Mouse (Mus musculus) embryonic facial prominence, embryonic 14.5 days (tissue): ENCODE measurements at regions not wholly inside any gene's neighbourhood (a gene's known extent, or its start where the extent isn't known, plus 50 kb on each side); places are given as distances from the start of the nearest gene placed in this dataset.

ENCODE experiments used
- ATAC-seq: fragments of 200-750 bp; cut with Nextera tagmentation; 2 replicates; pipeline ENCODE4 v1.8.0; 2017; ENCODE audit warnings: low read depth, moderate number of reproducible peaks, moderate TSS enrichment
- DNase-seq: peaks from one replicate; pipeline ENCODE4 v3.0.0-alpha.2; 2015; ENCODE audit warnings: low spot score
- H3K27ac ChIP-seq: fragments of 300-500 bp; sonication (generic); replicated peaks from 2 replicates; pipeline ENCODE4 v1.5.1; 2014; ENCODE audit warnings: low read depth, mild to moderate bottlenecking, low read length, moderate library complexity
- H3K27me3 ChIP-seq: fragments of 300-500 bp; sonication (generic); replicated peaks from 2 replicates; pipeline ENCODE4 v1.6.1; 2014; ENCODE audit warnings: low read length; ENCODE audit not compliant: control insufficient read depth, insufficient read depth
- H3K36me3 ChIP-seq: fragments of 300-500 bp; sonication (generic); 2 replicates; pipeline ENCODE4 v1.6.1; 2014; ENCODE audit warnings: low read length, mixed read lengths; ENCODE audit not compliant: control insufficient read depth, insufficient read depth
- H3K4me1 ChIP-seq: fragments of 300-500 bp; sonication (generic); 2 replicates; pipeline ENCODE4 v1.6.1; 2014; ENCODE audit warnings: antibody characterized with exemption, low read length; ENCODE audit not compliant: control insufficient read depth, insufficient read depth
- H3K4me2 ChIP-seq: fragments of 300-500 bp; sonication (generic); 2 replicates; pipeline ENCODE4 v1.6.1; 2014; ENCODE audit warnings: low read depth, mild to moderate bottlenecking, low read length, moderate library complexity, mixed read lengths
- H3K4me3 ChIP-seq: fragments of 300-500 bp; sonication (generic); 2 replicates; pipeline ENCODE4 v1.5.1; 2014; ENCODE audit warnings: low read depth, mild to moderate bottlenecking, low read length
- H3K9ac ChIP-seq: fragments of 300-500 bp; sonication (generic); 2 replicates; pipeline ENCODE4 v1.6.1; 2014; ENCODE audit warnings: low read depth, mild to moderate bottlenecking, low read length, moderate library complexity, mixed read lengths
- H3K9me3 ChIP-seq: fragments of 300-500 bp; sonication (generic); 2 replicates; pipeline ENCODE4 v1.6.1; 2016; ENCODE audit warnings: low read length; ENCODE audit not compliant: control insufficient read depth
- WGBS: fragments of 180-500 bp; shearing (Covaris S2); extraction: QIAGEN DNeasy Blood & Tissue Kit; methylation state at CpG from one replicate; pipeline ENCODE4 v1.1.7; 2014; 5-methylcytosine and 5-hydroxymethylcytosine counted together

DNA sequence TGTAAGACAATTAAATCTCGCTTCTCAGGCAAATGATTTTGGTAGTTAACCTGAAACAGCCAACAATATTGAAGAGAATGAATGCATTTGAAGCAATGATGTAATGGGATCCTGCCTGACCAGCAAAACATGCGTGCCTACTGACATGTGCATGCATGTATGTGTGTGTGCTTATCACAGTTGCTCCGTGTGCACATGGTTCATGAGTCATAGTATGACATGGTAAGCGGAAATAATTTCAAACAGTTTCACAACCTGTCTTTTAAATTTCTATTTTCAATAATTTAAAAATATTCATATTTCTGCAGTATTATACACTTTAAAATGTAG is 436.8 kb upstream of the Ccnh start:
- WGBS = 68% methylated on average over 4 of the region's 4 CpGs
- H3K4me2 ChIP-seq = no peak overlapping the region
- DNase-seq (no peak), ATAC-seq (no peak)
- 0 out of 2 replicates have a peak, but pooled peaks cover 5% of the 10 kb centered on the region for H3K27me3 ChIP-seq
- no peak overlapping the region for H3K27ac ChIP-seq
- H3K4me1 ChIP-seq = no peaks in the 10 kb centered on the region
- no peak overlapping the region for H3K9ac ChIP-seq
- H3K36me3 ChIP-seq = no peaks in the 10 kb centered on the region
- no peak overlapping the region for H3K4me3 ChIP-seq
- H3K9me3 ChIP-seq = no peaks in the 10 kb centered on the region

DNA sequence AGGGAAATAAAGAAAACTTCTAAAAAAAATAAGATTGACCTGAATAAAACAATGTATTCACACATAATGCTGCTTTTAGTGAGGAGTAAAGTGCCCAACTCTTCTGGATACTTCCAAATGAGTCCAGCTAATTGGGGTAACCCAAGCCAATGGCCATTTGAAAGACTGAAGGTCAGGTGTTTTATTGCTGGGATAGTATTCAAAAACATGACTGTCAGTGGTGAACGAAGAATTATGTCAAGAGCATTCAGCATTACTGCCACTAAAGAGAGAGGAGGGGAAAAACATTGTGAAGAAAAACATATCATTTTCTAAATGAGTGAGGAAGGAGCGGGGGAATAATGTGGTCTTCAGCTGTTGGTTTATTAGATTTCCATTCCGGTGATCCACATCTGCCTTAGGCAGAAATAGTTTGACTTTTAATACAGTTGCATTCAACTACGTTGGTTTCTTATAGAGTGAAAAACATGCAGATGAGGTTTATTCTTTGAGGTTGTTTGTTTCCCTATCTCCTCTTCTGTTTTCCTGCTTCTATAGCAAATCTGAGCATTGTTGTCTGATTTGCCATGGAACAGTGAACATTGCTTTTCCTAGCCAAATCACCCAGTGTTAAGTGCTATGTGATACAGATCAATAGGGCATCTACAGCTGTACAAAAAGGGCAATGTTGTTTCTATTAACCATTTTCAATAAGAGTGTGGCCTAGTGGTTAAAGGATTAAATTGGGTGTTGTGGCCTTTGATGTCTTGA is 435.3 kb upstream of the Ccnh start:
- H3K27ac ChIP-seq = no peak overlapping the region
- no peaks in the 10 kb centered on the region for H3K9me3 ChIP-seq
- no peaks in the 10 kb centered on the region for H3K4me1 ChIP-seq
- no peak overlapping the region for H3K4me3 ChIP-seq
- WGBS = 82% methylated on average over 4 of the region's 4 CpGs
- H3K27me3 ChIP-seq = 0 out of 2 replicates have a peak, but pooled peaks cover 5% of the 10 kb centered on the region
- no peak overlapping the region for H3K4me2 ChIP-seq
- H3K9ac ChIP-seq = no peak overlapping the region
- no peak for ATAC-seq
- DNase-seq = no peak
- no peaks in the 10 kb centered on the region for H3K36me3 ChIP-seq

DNA sequence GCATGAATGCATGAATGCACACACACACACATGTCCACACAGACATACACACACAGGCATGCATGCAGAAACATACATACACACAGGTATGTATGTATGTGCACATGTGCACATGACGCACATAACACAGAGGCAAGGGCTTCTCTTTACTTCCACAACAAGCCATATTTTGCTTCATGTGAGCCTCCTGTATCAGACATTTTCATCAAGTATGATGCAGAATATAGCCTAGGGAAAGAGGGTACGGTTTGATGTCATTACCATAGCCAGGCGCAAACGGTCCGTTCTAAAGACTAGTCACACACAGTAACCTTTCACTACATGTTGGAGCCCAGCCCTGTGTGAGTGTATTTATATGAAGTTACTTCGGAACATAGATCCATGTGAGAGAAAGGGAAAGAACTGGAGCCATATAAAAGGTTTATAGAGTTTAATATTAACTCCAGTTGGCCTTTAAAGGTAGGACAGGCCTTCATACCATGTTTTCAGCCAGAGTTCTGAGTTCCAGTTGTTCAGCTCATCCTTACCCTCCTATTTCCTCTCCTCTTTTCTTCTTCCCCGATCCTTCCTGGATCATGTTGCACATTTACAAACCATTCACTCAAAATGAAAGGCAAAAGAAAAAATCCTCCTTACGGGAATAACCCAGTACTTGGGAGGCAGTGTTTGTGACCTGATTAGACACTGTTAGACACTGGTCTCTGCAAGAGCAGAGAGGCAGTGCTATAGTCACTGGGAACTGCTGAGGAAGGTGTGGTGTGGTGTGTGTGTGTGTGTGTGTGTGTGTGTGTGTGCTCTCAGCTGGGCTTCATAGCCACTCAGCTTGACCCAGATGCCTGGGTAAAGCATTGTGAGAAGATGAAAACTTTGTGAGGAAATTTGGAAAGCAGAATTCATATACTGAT is 434.1 kb upstream of the Ccnh start:
- WGBS = 80% methylated on average over 8 of the region's 8 CpGs
- H3K9me3 ChIP-seq = no peaks in the 10 kb centered on the region

DNA sequence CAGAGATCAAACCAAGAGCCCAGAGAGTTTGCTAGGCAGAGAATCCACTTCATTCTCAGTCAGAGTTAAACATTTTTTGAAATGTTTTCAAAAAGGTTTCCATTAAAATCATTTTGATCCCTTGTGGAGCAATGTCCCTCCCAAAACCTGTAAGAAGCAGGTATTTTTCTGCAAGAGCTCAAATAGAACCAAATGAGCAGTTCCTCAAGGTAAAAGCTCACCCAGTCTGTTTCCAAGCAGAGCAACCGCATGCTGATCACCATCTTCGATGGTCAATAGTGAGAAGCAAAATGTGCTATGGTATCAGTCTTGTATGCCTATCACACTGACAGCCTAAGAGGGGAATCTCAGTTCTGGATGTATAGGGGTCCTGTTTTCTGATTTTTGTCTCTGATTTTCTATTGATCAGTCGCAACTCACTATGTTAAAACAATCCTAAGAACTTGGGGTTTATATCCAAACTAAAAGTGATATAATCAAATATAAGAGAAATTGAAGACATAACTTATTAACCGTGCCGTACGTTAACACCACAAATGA is 432.3 kb upstream of the Ccnh start:
- H3K9ac ChIP-seq = no peak overlapping the region
- ATAC-seq (no peak), DNase-seq (no peak)
- H3K27me3 ChIP-seq = 0 out of 2 replicates have a peak, but pooled peaks cover 5% of the 10 kb centered on the region
- H3K4me1 ChIP-seq = no peaks in the 10 kb centered on the region
- H3K4me2 ChIP-seq = no peak overlapping the region
- 88% methylated on average over 6 of the region's 6 CpGs for WGBS
- H3K4me3 ChIP-seq = no peak overlapping the region
- H3K36me3 ChIP-seq = no peaks in the 10 kb centered on the region
- H3K9me3 ChIP-seq = no peaks in the 10 kb centered on the region
- H3K27ac ChIP-seq = no peak overlapping the region

More for the DNA sequence above, 434.1 kb upstream of the Ccnh start:
- Histone ChIP-seq H3K4me1 (no peaks in the 10 kb centered on the region), H3K4me2 (no peak overlapping the region), H3K4me3 (no peak overlapping the region), H3K36me3 (no peaks in the 10 kb centered on the region), H3K27me3 (0 out of 2 replicates have a peak, but pooled peaks cover 5% of the 10 kb centered on the region), H3K27ac (no peak overlapping the region), H3K9ac (no peak overlapping the region)
- DNase-seq = no peak
- no peak for ATAC-seq

DNA sequence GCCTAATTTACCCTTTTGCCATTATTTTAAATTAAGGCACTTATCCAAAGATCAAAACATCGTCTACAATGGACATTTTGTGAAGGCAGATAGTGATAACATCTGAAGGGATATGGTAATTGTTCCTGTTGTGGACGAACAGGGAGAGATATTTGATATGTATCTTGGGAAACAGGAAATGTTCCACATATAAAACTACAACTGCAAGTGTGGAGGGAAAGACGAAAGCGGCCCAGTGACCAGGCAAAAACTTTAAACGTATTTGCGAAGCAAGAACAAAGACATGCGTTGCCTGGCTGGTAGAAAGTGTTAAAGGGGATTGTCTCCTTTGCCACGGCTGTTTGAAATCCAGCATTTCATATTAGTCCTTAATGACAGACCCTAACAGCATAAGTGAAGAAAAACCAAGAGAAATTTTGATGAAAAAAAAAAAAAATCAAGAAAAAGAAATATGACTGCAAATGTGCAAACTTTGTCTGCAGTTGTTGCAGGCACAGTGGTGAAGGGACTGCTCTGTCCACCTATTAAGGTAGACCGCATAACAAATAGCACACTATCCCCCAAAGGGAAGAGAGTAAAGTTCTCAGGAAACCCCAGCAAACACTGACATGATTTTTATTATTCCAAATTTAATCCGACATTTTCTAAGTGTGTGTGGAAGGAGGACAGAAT is 431.2 kb upstream of the Ccnh start:
- H3K27ac ChIP-seq = no peak overlapping the region
- ATAC-seq = peak; percentile 33; the same call in 1 of the 2 replicates
- H3K9me3 ChIP-seq = no peaks in the 10 kb centered on the region
- H3K4me1 ChIP-seq = no peaks in the 10 kb centered on the region
- no peak overlapping the region for H3K4me3 ChIP-seq
- DNase-seq = no peak
- no peaks in the 10 kb centered on the region for H3K36me3 ChIP-seq
- 0 out of 2 replicates have a peak, but pooled peaks cover 5% of the 10 kb centered on the region for H3K27me3 ChIP-seq
- 37% methylated on average over 10 of the region's 10 CpGs for WGBS
- H3K9ac ChIP-seq = no peak overlapping the region
- 0 out of 2 replicates have a peak overlapping the region, but pooled peaks have one; percentile 32 for H3K4me2 ChIP-seq

DNA sequence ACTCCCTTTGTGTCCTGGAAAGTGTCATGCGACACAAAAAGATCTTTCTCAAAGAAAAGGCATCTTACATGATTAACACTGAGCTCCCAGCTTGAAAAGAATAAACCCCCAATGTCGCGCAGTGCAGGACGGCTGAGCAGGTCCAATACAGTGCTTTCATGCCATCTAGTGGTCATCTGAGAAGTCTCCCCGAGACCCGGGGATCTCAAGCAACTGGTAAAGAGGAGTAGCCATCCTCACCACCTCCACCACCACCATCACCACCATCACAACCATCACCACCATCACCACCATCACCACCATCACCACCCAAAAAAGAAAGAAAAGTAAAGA is 430.7 kb upstream of the Ccnh start:
- under 1% methylated on average over 6 of the region's 6 CpGs for WGBS
- H3K27me3 ChIP-seq = 0 out of 2 replicates have a peak, but pooled peaks cover 5% of the 10 kb centered on the region
- no peak overlapping the region for H3K4me3 ChIP-seq
- H3K27ac ChIP-seq = no peak overlapping the region
- ATAC-seq (peak; percentile 94), DNase-seq (peak; percentile 87)
- H3K36me3 ChIP-seq = no peaks in the 10 kb centered on the region
- H3K4me1 ChIP-seq = no peaks in the 10 kb centered on the region
- no peak overlapping the region for H3K9ac ChIP-seq
- 0 out of 2 replicates have a peak overlapping the region, but pooled peaks have one; percentile 32 for H3K4me2 ChIP-seq
- no peaks in the 10 kb centered on the region for H3K9me3 ChIP-seq

DNA sequence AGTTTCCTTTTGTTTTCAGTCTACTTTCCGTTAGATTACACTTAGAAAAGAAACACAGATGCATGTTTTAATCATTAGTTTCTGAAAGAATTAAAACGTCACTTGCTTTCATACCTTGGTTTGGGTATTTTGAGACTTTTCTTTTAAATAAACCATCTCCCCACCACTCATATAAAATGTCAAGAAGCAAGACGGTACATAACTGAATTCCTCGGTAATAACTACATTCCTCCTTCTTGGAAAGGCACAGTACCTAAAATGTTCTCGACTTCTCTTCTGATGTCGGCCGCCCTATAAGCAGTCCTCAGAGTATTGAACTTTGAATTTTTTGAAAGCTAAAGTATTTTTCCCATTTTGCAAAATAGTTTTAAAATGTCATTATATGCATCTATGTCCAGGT is 430.1 kb upstream of the Ccnh start:
- no peak for ATAC-seq
- Histone ChIP-seq H3K9me3 (no peaks in the 10 kb centered on the region), H3K4me2 (no peak overlapping the region), H3K36me3 (no peaks in the 10 kb centered on the region), H3K4me1 (no peaks in the 10 kb centered on the region), H3K27ac (no peak overlapping the region), H3K4me3 (no peak overlapping the region), H3K27me3 (0 out of 2 replicates have a peak, but pooled peaks cover 5% of the 10 kb centered on the region), H3K9ac (no peak overlapping the region)
- no peak for DNase-seq
- 63% methylated on average over 7 of the region's 7 CpGs for WGBS

DNA sequence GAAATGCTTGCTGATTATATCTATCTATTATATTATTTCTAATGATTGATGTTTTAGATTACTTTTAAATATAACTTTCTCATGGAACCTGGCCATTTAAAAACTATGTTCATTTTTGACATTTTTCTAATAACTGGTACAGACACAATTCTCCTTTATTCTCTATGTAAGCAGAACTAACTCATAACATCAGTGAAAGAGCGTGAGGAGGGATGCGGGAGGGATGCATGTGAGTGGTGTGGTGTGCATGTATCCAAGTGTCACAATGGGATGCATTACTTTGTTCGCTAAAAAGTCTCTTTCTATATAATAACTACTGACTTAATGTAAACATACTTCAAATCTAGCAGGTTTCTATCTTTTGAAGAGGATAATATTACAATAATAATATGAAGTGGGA is 428.7 kb upstream of the Ccnh start:
- no peak for DNase-seq
- H3K4me2 ChIP-seq = no peak overlapping the region
- 58% methylated on average over 3 of the region's 3 CpGs for WGBS
- H3K9ac ChIP-seq = no peak overlapping the region
- no peak overlapping the region for H3K27ac ChIP-seq
- H3K9me3 ChIP-seq = no peaks in the 10 kb centered on the region
- no peaks in the 10 kb centered on the region for H3K4me1 ChIP-seq
- H3K36me3 ChIP-seq = no peaks in the 10 kb centered on the region
- ATAC-seq = no peak
- H3K27me3 ChIP-seq = 0 out of 2 replicates have a peak, but pooled peaks cover 5% of the 10 kb centered on the region
- H3K4me3 ChIP-seq = no peak overlapping the region
